Mouse (Mus musculus): ENCODE results near the gene Cxcr2. TPM values are rescaled to one million over a fixed set of nuclear protein-coding genes. Genes with fewer than 3 reads are reported as not detected.

Gene Cxcr2
- polyA plus RNA-seq (2015; fragmentation: Nextera tagmentation; extraction: Ambion mirVana): 0.07 TPM in 2 replicates

- H3K27ac ChIP-seq (ENCODE audit: low read depth, low read length): no peak within 1 kb of the TSS
- WGBS: 63% methylated on average over 8 of the region's 8 CpGs
- no peaks in the 10 kb centered on the region for H3K9me3 ChIP-seq (ENCODE audit: control insufficient read depth)
- no peak within 1 kb of the TSS for H3K4me3 ChIP-seq (ENCODE audit: low read depth, low read length)
- no peaks in the 10 kb centered on the region for H3K36me3 ChIP-seq (ENCODE audit: control insufficient read depth, insufficient read depth)
- TF ChIP-seq CTCF (IDR thresholded peaks at IDR 0.05; ENCODE audit: low read depth): no peak
- no peaks in the 10 kb centered on the region for H3K27me3 ChIP-seq (replicated peaks; ENCODE audit: control insufficient read depth, insufficient read depth, low read length)
- H3K4me1 ChIP-seq (replicated peaks; ENCODE audit: control insufficient read depth, insufficient read depth, low read length): no peaks in the 10 kb centered on the region
- H3K9ac ChIP-seq (ENCODE audit: low read depth, low read length): no peak within 1 kb of the TSS
- no peak within 1 kb of the TSS for H3K4me2 ChIP-seq (replicated peaks; ENCODE audit: low read depth)
- ATAC-seq: no peak
These were observed at the start of gene Cxcr2 for GRCm38 (mm10) chr1:74153461-74154184. Gene Cxcr2 (plus strand): TSS chr1:74153989.

DNA sequence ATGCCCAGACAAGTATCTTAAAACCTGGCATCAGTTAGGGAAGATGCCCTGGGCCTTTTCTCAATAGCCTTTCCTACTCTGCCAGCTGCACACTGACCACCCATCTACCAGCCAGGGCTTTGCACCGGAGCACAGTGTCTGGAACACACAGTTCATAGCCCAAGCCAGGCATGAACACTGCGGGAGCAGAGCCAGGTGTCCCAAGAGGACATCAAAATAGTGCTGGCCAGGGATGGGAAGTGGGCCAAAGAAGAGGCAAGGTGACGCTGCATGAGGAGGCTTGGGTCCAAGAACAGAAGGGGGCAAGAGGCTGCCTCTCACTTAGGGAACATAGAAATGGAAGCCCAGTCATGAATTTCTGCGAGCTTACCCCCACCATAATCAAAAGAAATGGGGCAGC is 48.1 kb upstream of the Cxcr2 start:
- Histone ChIP-seq H3K9me3 (ENCODE audit: control insufficient read depth) (no peaks in the 10 kb centered on the region), H3K4me3 (ENCODE audit: low read depth, low read length) (no peak overlapping the region), H3K9ac (ENCODE audit: low read depth, low read length) (no peak overlapping the region), H3K4me1 (replicated peaks; ENCODE audit: control insufficient read depth, insufficient read depth, low read length) (no peaks in the 10 kb centered on the region), H3K36me3 (ENCODE audit: control insufficient read depth, insufficient read depth) (no peaks in the 10 kb centered on the region), H3K4me2 (replicated peaks; ENCODE audit: low read depth) (no peak overlapping the region), H3K27ac (ENCODE audit: low read depth, low read length) (no peak overlapping the region), H3K27me3 (replicated peaks; ENCODE audit: control insufficient read depth, insufficient read depth, low read length) (peaks cover 4% of the 10 kb centered on the region; the same call in 1 of the 2 replicates)
- TF ChIP-seq CTCF (IDR thresholded peaks at IDR 0.05; ENCODE audit: low read depth): no peak
- 83% methylated on average over 4 of the region's 4 CpGs for WGBS
- ATAC-seq: no peak

- ATAC-seq: no peak
- Histone ChIP-seq H3K36me3 (ENCODE audit: control insufficient read depth, insufficient read depth) (no peaks in the 10 kb centered on the region), H3K27me3 (replicated peaks; ENCODE audit: control insufficient read depth, insufficient read depth, low read length) (no peaks in the 10 kb centered on the region), H3K4me3 (ENCODE audit: low read depth, low read length) (no peak overlapping the region), H3K4me2 (replicated peaks; ENCODE audit: low read depth) (no peak overlapping the region), H3K4me1 (replicated peaks; ENCODE audit: control insufficient read depth, insufficient read depth, low read length) (no peaks in the 10 kb centered on the region), H3K9ac (ENCODE audit: low read depth, low read length) (no peak overlapping the region), H3K9me3 (ENCODE audit: control insufficient read depth) (no peaks in the 10 kb centered on the region), H3K27ac (ENCODE audit: low read depth, low read length) (no peak overlapping the region)
- TF ChIP-seq CTCF (IDR thresholded peaks at IDR 0.05; ENCODE audit: low read depth): 0 out of 2 replicates have a peak, but pooled peaks have one; percentile 2
- 72% methylated on average over 6 of the region's 6 CpGs for WGBS
These were observed 47.6 kb upstream of the Cxcr2 start for GRCm38 (mm10) chr1:74106214-74106613.

GRCm38 (mm10) chr1:74107931-74108618 is 45.7 kb upstream of the Cxcr2 start:
- Histone ChIP-seq H3K36me3 (ENCODE audit: control insufficient read depth, insufficient read depth) (no peaks in the 10 kb centered on the region), H3K4me1 (replicated peaks; ENCODE audit: control insufficient read depth, insufficient read depth, low read length) (no peaks in the 10 kb centered on the region), H3K9ac (ENCODE audit: low read depth, low read length) (no peak overlapping the region), H3K27ac (ENCODE audit: low read depth, low read length) (no peak overlapping the region), H3K27me3 (replicated peaks; ENCODE audit: control insufficient read depth, insufficient read depth, low read length) (no peaks in the 10 kb centered on the region), H3K9me3 (ENCODE audit: control insufficient read depth) (no peaks in the 10 kb centered on the region), H3K4me2 (replicated peaks; ENCODE audit: low read depth) (no peak overlapping the region), H3K4me3 (ENCODE audit: low read depth, low read length) (no peak overlapping the region)
- TF ChIP-seq CTCF (IDR thresholded peaks at IDR 0.05; ENCODE audit: low read depth): no peak
- ATAC-seq: no peak
- 65% methylated on average over 5 of the region's 5 CpGs for WGBS

DNA sequence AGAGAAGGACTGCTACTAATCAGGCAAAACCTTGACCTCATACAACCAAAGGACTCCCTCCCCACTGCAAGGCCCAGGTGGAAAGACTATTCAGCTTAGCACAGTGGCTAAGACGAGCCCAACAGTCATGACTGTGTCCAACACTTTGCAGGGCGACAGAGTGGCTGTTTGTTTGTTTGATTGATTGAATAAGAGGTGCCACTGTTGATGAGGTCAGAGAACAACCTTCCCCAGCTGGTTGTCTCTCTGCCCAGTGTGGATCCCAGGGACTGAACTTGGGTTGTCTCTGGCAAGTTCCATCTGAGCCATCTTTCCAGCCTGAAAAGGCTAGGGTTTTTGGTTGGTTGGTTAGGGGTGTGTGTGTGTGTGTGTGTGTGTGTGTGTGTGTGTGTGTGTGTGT is 44.1 kb upstream of the Cxcr2 start:
- Histone ChIP-seq H3K4me3 (ENCODE audit: low read depth, low read length) (no peak overlapping the region), H3K4me1 (replicated peaks; ENCODE audit: control insufficient read depth, insufficient read depth, low read length) (no peaks in the 10 kb centered on the region), H3K9ac (ENCODE audit: low read depth, low read length) (no peak overlapping the region), H3K27me3 (replicated peaks; ENCODE audit: control insufficient read depth, insufficient read depth, low read length) (no peaks in the 10 kb centered on the region), H3K27ac (ENCODE audit: low read depth, low read length) (no peak overlapping the region), H3K4me2 (replicated peaks; ENCODE audit: low read depth) (no peak overlapping the region), H3K9me3 (ENCODE audit: control insufficient read depth) (no peaks in the 10 kb centered on the region), H3K36me3 (ENCODE audit: control insufficient read depth, insufficient read depth) (no peaks in the 10 kb centered on the region)
- ATAC-seq: no peak
- TF ChIP-seq CTCF (IDR thresholded peaks at IDR 0.05; ENCODE audit: low read depth): no peak
- 52% methylated on average over 2 of the region's 2 CpGs for WGBS

DNA sequence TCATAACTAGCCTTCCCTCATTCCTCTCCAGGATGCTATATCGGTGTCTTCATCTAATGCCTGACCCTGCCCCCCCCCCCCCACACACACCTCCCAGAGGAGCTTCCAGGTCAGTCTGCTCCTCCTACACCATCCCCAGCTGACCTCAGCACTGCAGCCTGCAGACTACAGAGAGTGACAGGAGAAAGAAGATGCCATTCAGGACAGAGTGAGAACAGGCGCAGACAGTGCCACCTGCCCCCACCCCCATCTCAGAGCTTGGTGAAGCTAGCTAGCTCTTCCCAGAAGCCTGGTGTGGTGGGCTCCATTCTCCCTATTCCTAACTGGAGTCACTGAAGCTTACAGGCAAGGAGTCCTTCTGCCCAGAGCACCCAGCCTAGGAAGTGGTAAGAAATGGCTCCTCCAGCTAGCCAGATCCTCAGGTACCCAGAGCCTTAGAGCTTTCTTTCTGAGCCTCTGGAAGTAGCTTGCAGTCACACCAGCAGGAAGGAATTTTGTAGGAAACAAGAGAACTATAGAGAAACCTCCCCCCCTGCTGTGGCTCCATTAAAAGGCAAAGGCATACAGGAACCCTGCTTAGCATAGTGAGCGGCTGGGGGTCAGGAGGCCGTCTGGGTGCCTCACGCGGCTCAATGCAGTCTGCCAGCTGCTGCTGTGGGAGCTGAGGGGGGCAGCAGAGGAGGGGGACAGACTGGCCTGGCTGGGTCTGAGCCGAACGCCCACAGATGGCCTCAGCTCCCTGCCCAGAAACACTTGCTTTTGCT is 42.7 kb upstream of the Cxcr2 start:
- H3K4me2 ChIP-seq (replicated peaks; ENCODE audit: low read depth): no peak overlapping the region
- no peaks in the 10 kb centered on the region for H3K36me3 ChIP-seq (ENCODE audit: control insufficient read depth, insufficient read depth)
- H3K9me3 ChIP-seq (ENCODE audit: control insufficient read depth): no peaks in the 10 kb centered on the region
- TF ChIP-seq CTCF (IDR thresholded peaks at IDR 0.05; ENCODE audit: low read depth): no peak
- no peak overlapping the region for H3K4me3 ChIP-seq (ENCODE audit: low read depth, low read length)
- no peaks in the 10 kb centered on the region for H3K27me3 ChIP-seq (replicated peaks; ENCODE audit: control insufficient read depth, insufficient read depth, low read length)
- H3K9ac ChIP-seq (ENCODE audit: low read depth, low read length): no peak overlapping the region
- no peaks in the 10 kb centered on the region for H3K4me1 ChIP-seq (replicated peaks; ENCODE audit: control insufficient read depth, insufficient read depth, low read length)
- 44% methylated on average over 8 of the region's 8 CpGs for WGBS
- ATAC-seq: no peak
- no peak overlapping the region for H3K27ac ChIP-seq (ENCODE audit: low read depth, low read length)
